Mouse (Mus musculus) stomach, postnatal 0 days (tissue): Measurements from ENCODE around the gene Ahcyl1. TPM values are rescaled to one million over a fixed set of nuclear protein-coding genes. Genes with fewer than 3 reads are reported as not detected.
A peak's percentile ranks its signal among the peaks of the same experiment; 100 is the strongest.

Source experiments
- ATAC-seq: fragments of 200-750 bp; cut with Nextera tagmentation; 2 replicates; pipeline ENCODE4 v1.8.0; 2017; ENCODE audit not compliant: low FRiP score, low TSS enrichment
- DNase-seq: peaks from one replicate; pipeline ENCODE4 v3.0.0-alpha.2; 2016; ENCODE audit warnings: low spot score
- H3K27ac ChIP-seq: fragments of 300-500 bp; sonication (generic); replicated peaks from 2 replicates; pipeline ENCODE4 v1.5.1; 2014; ENCODE audit warnings: mild to moderate bottlenecking, control low read depth
- H3K27me3 ChIP-seq: fragments of 300-500 bp; sonication (generic); 2 replicates; pipeline ENCODE4 v1.6.1; 2014; ENCODE audit warnings: low read length; ENCODE audit not compliant: control insufficient read depth, insufficient read depth
- H3K36me3 ChIP-seq: fragments of 300-500 bp; sonication (generic); 2 replicates; pipeline ENCODE4 v1.6.1; 2014; ENCODE audit warnings: low read length, mixed read lengths; ENCODE audit not compliant: control insufficient read depth, insufficient read depth
- H3K4me1 ChIP-seq: fragments of 300-500 bp; sonication (generic); replicated peaks from 2 replicates; pipeline ENCODE4 v1.6.1; 2014; ENCODE audit warnings: antibody characterized with exemption; ENCODE audit not compliant: control insufficient read depth, insufficient read depth
- H3K4me2 ChIP-seq: fragments of 300-500 bp; sonication (generic); replicated peaks from 2 replicates; pipeline ENCODE4 v1.6.1; 2014; ENCODE audit warnings: low read depth, mild to moderate bottlenecking, control low read depth, moderate library complexity
- H3K4me3 ChIP-seq: fragments of 300-500 bp; sonication (generic); 2 replicates; pipeline ENCODE4 v1.5.1; 2014; ENCODE audit warnings: low read depth, low read length, control low read depth
- H3K9ac ChIP-seq: fragments of 300-500 bp; sonication (generic); 2 replicates; pipeline ENCODE4 v1.6.1; 2014; ENCODE audit warnings: mild to moderate bottlenecking, low read length, control low read depth, mixed read lengths
- H3K9me3 ChIP-seq: fragments of 300-500 bp; sonication (generic); 2 replicates; pipeline ENCODE4 v1.6.1; 2016; ENCODE audit warnings: low read length; ENCODE audit not compliant: control insufficient read depth
- CTCF ChIP-seq: IDR thresholded peaks from 2 replicates; pipeline ENCODE4 v1.5.1; 2016; ENCODE audit warnings: antibody characterized with exemption, low read depth, mild to moderate bottlenecking, moderate library complexity
- EP300 ChIP-seq: optimal IDR thresholded peaks from 2 replicates; pipeline ENCODE3; 2016; ENCODE audit warnings: antibody characterized with exemption
- WGBS: fragments of 180-500 bp; shearing (Covaris S2); extraction: QIAGEN DNeasy Blood & Tissue Kit; methylation state at CpG from one replicate; pipeline ENCODE4 v1.1.7; 2014; 5-methylcytosine and 5-hydroxymethylcytosine counted together
- polyA plus RNA-seq: library from polyadenylated mRNA; unstranded; fragments of >200 nt; fragmentation: Nextera tagmentation; extraction: Ambion mirVana; gene quantifications from 2 replicates; pipeline ENCODE4 v1.2.1, GENCODE M21; 2015

Gene Ahcyl1
- polyA plus RNA-seq, 1 experiment from 2014 or later: 39.8 TPM

DNA sequence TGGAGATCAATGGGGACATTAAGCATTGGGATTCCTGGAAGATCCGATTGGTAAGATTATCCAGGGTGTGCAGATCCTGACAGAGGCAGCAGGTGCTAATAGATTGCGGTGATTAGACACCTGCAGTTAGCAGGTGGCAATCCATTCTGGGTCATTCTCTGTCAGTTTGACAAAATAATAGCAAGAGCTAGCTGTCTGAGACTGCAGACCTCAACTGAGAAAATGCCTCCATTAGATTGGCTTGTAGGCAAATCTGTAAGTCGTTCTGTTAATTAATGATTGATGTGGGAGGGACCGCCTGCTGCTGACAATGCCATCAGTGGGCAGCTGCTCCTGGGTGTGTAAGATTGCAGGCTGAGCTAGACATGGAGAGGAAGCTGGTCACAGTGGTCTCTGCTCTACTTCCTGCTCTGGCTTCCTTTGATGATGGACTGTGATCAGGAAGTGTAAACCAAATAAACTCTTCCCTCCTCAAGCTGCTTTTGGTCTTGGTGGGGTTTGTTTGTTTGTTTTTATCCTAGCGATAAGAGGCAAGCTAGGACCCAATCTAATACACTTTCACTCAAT lies 58.7 kb downstream of the Ahcyl1 start:
- Histone ChIP-seq H3K9ac (no peak overlapping the region), H3K27me3 (no peaks in the 10 kb centered on the region), H3K4me1 (no peaks in the 10 kb centered on the region), H3K27ac (no peak overlapping the region), H3K4me3 (no peak overlapping the region), H3K36me3 (no peaks in the 10 kb centered on the region), H3K9me3 (no peaks in the 10 kb centered on the region), H3K4me2 (no peak overlapping the region)
- no peak for DNase-seq
- peak; percentile 64; the same call in 1 of the 2 replicates for ATAC-seq
- no peak for TF ChIP-seq EP300
- no peak for TF ChIP-seq CTCF
- 56% methylated on average over 5 of the region's 5 CpGs for WGBS

DNA sequence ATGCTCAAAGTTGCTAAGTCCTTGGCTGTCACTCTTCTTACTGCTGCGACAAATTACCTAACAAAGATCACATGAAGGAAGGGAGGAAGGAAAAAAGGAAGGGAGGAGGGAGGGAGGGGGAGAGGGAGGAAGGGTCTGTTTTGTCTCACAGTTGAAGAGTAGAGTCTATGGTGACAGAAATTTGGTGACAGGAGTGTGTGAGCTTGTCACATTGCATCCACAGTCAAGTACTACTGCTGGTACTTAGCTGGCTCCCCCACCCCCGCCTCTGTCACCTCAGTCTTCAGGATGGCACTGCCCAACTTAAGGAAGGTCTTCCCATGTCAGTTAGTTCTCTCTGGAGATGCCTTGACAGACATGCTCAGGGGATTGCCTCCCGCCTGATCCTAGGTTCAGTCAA lies 60.1 kb downstream of the Ahcyl1 start:
- H3K27ac ChIP-seq: no peak overlapping the region
- DNase-seq (no peak), ATAC-seq (no peak)
- WGBS: 75% methylated on average over 3 of the region's 3 CpGs
- H3K9me3 ChIP-seq: no peaks in the 10 kb centered on the region
- no peak for TF ChIP-seq EP300
- TF ChIP-seq CTCF: no peak
- H3K9ac ChIP-seq: no peak overlapping the region
- H3K4me2 ChIP-seq: no peak overlapping the region
- H3K27me3 ChIP-seq: no peaks in the 10 kb centered on the region
- H3K36me3 ChIP-seq: no peaks in the 10 kb centered on the region
- no peak overlapping the region for H3K4me3 ChIP-seq
- H3K4me1 ChIP-seq: no peaks in the 10 kb centered on the region

DNA sequence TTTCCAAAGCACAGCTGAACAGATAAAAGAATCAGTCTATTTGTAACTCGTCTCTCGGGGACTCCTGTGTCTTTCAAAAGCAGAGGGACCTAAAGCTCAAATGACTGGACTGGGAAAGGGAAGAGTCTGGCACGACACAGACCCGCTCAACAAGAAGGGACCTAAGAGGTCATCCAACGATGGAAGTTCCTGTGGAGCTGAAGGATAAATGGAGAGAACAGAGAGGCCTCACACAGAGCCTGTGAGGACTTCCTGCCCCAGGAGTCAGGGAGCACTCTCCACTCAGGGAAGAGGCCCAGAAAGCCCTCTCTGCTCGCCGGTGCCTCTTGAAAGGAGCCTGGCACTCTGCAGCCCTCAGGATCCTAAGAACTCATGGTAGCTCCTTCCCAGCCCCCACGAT lies 60.5 kb downstream of the Ahcyl1 start:
- 49% methylated on average over 8 of the region's 8 CpGs for WGBS
- H3K9me3 ChIP-seq: no peaks in the 10 kb centered on the region
- no peak overlapping the region for H3K4me2 ChIP-seq
- no peaks in the 10 kb centered on the region for H3K4me1 ChIP-seq
- ATAC-seq (no peak), DNase-seq (no peak)
- no peaks in the 10 kb centered on the region for H3K27me3 ChIP-seq
- no peak overlapping the region for H3K27ac ChIP-seq
- H3K9ac ChIP-seq: no peak overlapping the region
- H3K36me3 ChIP-seq: no peaks in the 10 kb centered on the region
- TF ChIP-seq EP300 (no peak), CTCF (no peak)
- H3K4me3 ChIP-seq: no peak overlapping the region

- no peaks in the 10 kb centered on the region for H3K36me3 ChIP-seq
- WGBS: 90% methylated on average over 9 of the region's 9 CpGs
- DNase-seq (no peak), ATAC-seq (no peak)
- no peaks in the 10 kb centered on the region for H3K9me3 ChIP-seq
- no peaks in the 10 kb centered on the region for H3K27me3 ChIP-seq
- H3K4me3 ChIP-seq: no peak overlapping the region
- no peaks in the 10 kb centered on the region for H3K4me1 ChIP-seq
- TF ChIP-seq CTCF: no peak
- no peak for TF ChIP-seq EP300
- no peak overlapping the region for H3K27ac ChIP-seq
- no peak overlapping the region for H3K4me2 ChIP-seq
- H3K9ac ChIP-seq: no peak overlapping the region
Measured at GRCm38 (mm10) chr3:107633906-107634305, 62.5 kb downstream of the Ahcyl1 start.

GRCm38 (mm10) chr3:107632786-107633185 lies 63.6 kb downstream of the Ahcyl1 start:
- no peaks in the 10 kb centered on the region for H3K9me3 ChIP-seq
- H3K4me3 ChIP-seq: no peak overlapping the region
- ATAC-seq (no peak), DNase-seq (no peak)
- no peak overlapping the region for H3K27ac ChIP-seq
- H3K27me3 ChIP-seq: no peaks in the 10 kb centered on the region
- H3K4me2 ChIP-seq: no peak overlapping the region
- TF ChIP-seq CTCF (no peak), EP300 (no peak)
- 88% methylated on average over 4 of the region's 4 CpGs for WGBS
- no peaks in the 10 kb centered on the region for H3K36me3 ChIP-seq
- no peak overlapping the region for H3K9ac ChIP-seq
- H3K4me1 ChIP-seq: no peaks in the 10 kb centered on the region

- peak within 1 kb of the TSS; percentile 96 for H3K4me2 ChIP-seq
- H3K9me3 ChIP-seq: no peaks in the 10 kb centered on the region
- TF ChIP-seq EP300: no peak
- TF ChIP-seq CTCF: no peak
- H3K36me3 ChIP-seq: 0 out of 2 replicates have a peak, but pooled peaks cover 8% of the 10 kb centered on the region
- H3K27ac ChIP-seq: peak within 1 kb of the TSS; percentile 93
- WGBS: under 1% methylated on average over 35 of the region's 35 CpGs
- peak within 1 kb of the TSS; percentile 99 for H3K4me3 ChIP-seq
- H3K27me3 ChIP-seq: no peaks in the 10 kb centered on the region
- ATAC-seq (peak; percentile 97), DNase-seq (peak; percentile 94)
- H3K9ac ChIP-seq: peak within 1 kb of the TSS; percentile 99
- no peaks in the 10 kb centered on the region for H3K4me1 ChIP-seq
Measured at GRCm38 (mm10) chr3:107631523-107631958, 64.8 kb downstream of the Ahcyl1 start, which contains the start of gene Strip1. Strip1 (minus strand) TSS chr3:107631694.
